Mouse (Mus musculus) myocyte (in vitro differentiated cells): ENCODE data around the gene Fndc9. TPM values are rescaled to one million over a fixed set of nuclear protein-coding genes. Genes with fewer than 3 reads are reported as not detected.

Source experiments
- H3K27me3 ChIP-seq: one replicate; pipeline ENCODE4 v1.6.1; 2011; ENCODE audit not compliant: control insufficient read depth, insufficient read depth, insufficient read length
- H3K36me3 ChIP-seq: one replicate; pipeline ENCODE4 v1.6.1; 2011; ENCODE audit not compliant: control insufficient read depth, insufficient read depth
- H3K4me2 ChIP-seq: one replicate; pipeline ENCODE4 v1.6.1; 2011; ENCODE audit warnings: low read depth, control low read depth
- H3K4me3 ChIP-seq: one replicate; pipeline ENCODE4 v1.5.1; 2011; ENCODE audit warnings: mild to moderate bottlenecking, control low read depth, moderate library complexity
- H3K79me2 ChIP-seq: one replicate; pipeline ENCODE4 v1.6.1; 2011; ENCODE audit not compliant: control insufficient read depth, insufficient read depth
- H3ac ChIP-seq: one replicate; pipeline ENCODE4 v1.6.1; 2011; ENCODE audit not compliant: control insufficient read depth, insufficient read length
- CEBPB ChIP-seq: IDR thresholded peaks from 2 replicates; pipeline ENCODE4 v1.6.1; 2011; ENCODE audit warnings: mild to moderate bottlenecking, moderate library complexity; ENCODE audit not compliant: poor library complexity, insufficient read depth, severe bottlenecking
- E2F4 ChIP-seq: IDR thresholded peaks from one replicate; pipeline ENCODE4 v1.6.1; 2011; ENCODE audit warnings: mild to moderate bottlenecking, control low read depth, moderate library complexity; ENCODE audit not compliant: insufficient read depth
- MAX ChIP-seq: IDR thresholded peaks from one replicate; pipeline ENCODE4 v1.6.1; 2011; ENCODE audit warnings: low read depth, mild to moderate bottlenecking, control low read depth
- MYOD1 ChIP-seq, 3 experiments: IDR thresholded peaks; one replicate each; pipeline ENCODE4 v1.6.1; 2011; ENCODE audit warnings: control low read depth in 2 of 3, low read depth in 2 of 3, mild to moderate bottlenecking in 2 of 3, moderate library complexity in 1 of 3; ENCODE audit not compliant: insufficient read length in 2 of 3, control insufficient read depth in 1 of 3
- MYOG ChIP-seq, 3 experiments: IDR thresholded peaks; one replicate each; pipeline ENCODE4 v1.6.1; 2011; ENCODE audit warnings: control low read depth in 2 of 3, low read depth in 2 of 3, mild to moderate bottlenecking in 2 of 3; ENCODE audit not compliant: insufficient read length in 2 of 3, control insufficient read depth in 1 of 3, insufficient read depth in 1 of 3
- POLR2A ChIP-seq: IDR thresholded peaks from one replicate; pipeline ENCODE4 v1.6.1; 2011; ENCODE audit warnings: low read depth, mild to moderate bottlenecking, control low read depth, moderate library complexity; ENCODE audit not compliant: insufficient read length
- POLR2AphosphoS2 ChIP-seq: IDR thresholded peaks from one replicate; pipeline ENCODE4 v1.6.1; 2011; ENCODE audit warnings: low read depth, control low read depth; ENCODE audit not compliant: insufficient read length
- REST ChIP-seq: IDR thresholded peaks from one replicate; pipeline ENCODE4 v1.6.1; 2011; ENCODE audit warnings: mild to moderate bottlenecking, control low read depth, moderate library complexity; ENCODE audit not compliant: insufficient read depth, insufficient read length
- SRF ChIP-seq: IDR thresholded peaks from one replicate; pipeline ENCODE4 v1.6.1; 2011; ENCODE audit warnings: low read depth; ENCODE audit not compliant: control insufficient read depth, insufficient read length
- TCF12 ChIP-seq: IDR thresholded peaks from one replicate; pipeline ENCODE4 v1.6.1; 2011; ENCODE audit warnings: mild to moderate bottlenecking, control low read depth; ENCODE audit not compliant: poor library complexity, insufficient read depth, severe bottlenecking
- TCF3 ChIP-seq: IDR thresholded peaks from one replicate; pipeline ENCODE4 v1.6.1; 2011; ENCODE audit warnings: low read depth, control low read depth; ENCODE audit not compliant: insufficient read length
- USF1 ChIP-seq: IDR thresholded peaks from one replicate; pipeline ENCODE4 v1.6.1; 2011; ENCODE audit warnings: low read depth, mild to moderate bottlenecking, control low read depth, moderate library complexity
- polyA plus RNA-seq: library from polyadenylated mRNA; unstranded; fragments of >200 nt; fragmentation: generic; extraction: Trizol; gene quantifications from one replicate; pipeline ENCODE4 v1.2.1, GENCODE M21; 2012; ENCODE audit warnings: missing spikeins

Fndc9 gene
- polyA plus RNA-seq, 1 experiment: 0.74 TPM

DNA sequence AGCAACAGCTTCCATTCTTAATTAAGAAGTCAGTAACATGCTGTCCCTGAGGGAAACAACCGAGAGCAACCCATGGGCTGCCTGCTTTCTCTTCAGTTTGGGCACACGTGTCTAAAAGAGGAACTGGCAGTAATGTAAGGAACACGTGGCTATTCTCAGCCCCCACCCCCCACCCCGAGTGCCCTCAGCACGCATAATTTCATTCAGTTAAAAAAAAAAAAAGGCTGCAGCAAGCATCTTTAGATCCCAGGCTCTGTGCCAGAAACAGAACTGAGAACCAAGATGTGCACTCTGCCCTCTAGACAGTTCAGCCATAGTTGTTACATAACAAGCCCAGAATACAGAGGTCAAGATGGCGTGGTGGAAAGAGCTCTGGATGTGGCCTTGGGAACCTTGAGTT lies 51.5 kb downstream of the Fndc9 start:
- H3K4me2 ChIP-seq: no peak overlapping the region
- no peaks in the 10 kb centered on the region for H3K36me3 ChIP-seq
- no peaks in the 10 kb centered on the region for H3K79me2 ChIP-seq
- H3K4me3 ChIP-seq: no peak overlapping the region
- no peak for TF ChIP-seq E2F4
- TF ChIP-seq USF1: no peak
- no peak for TF ChIP-seq CEBPB
- H3ac ChIP-seq: no peak overlapping the region
- no peaks in the 10 kb centered on the region for H3K27me3 ChIP-seq

- Histone ChIP-seq H3ac (no peak overlapping the region), H3K79me2 (no peaks in the 10 kb centered on the region)
- TF ChIP-seq POLR2AphosphoS2 (no peak), MAX (no peak), MYOG (IDR thresholded peaks at IDR 0.05; ENCODE audit: control insufficient read depth in 1 of 3, insufficient read depth in 1 of 3, insufficient read length in 2 of 3, low read depth in 2 of 3) (peak in 1 of 3 experiments; percentile 4), MYOD1 (IDR thresholded peaks at IDR 0.05; ENCODE audit: control insufficient read depth in 1 of 3, insufficient read length in 2 of 3, low read depth in 2 of 3) (no peak), E2F4 (no peak), POLR2A (no peak)
Observed at GRCm38 (mm10) chr11:46288091-46288490, 52.8 kb downstream of the Fndc9 start.

DNA sequence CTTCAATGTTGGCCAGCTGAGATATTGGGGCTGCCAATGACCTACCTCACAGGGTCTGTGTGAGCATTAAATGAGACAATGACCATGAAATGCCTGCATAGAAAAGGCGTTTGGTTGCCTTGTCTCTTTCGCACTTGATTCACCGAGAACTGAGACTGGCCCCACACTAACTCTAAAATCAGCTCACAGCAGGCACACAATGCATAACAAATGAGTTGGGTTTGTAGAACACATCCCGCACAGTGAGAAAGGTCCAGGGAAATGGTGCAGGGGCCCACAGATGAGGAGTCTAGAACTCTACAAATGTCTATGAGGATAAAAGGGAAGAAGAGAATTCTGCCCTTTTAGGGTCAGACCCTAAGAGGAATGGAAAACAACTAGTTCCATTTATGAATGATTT lies 53.7 kb downstream of the Fndc9 start:
- H3K27me3 ChIP-seq: no peaks in the 10 kb centered on the region
- no peak for TF ChIP-seq MYOD1 (IDR thresholded peaks at IDR 0.05; ENCODE audit: control insufficient read depth in 1 of 3, insufficient read length in 2 of 3, low read depth in 2 of 3)
- TF ChIP-seq CEBPB: no peak
- no peak for TF ChIP-seq USF1
- TF ChIP-seq TCF12: no peak
- no peak for TF ChIP-seq SRF
- TF ChIP-seq POLR2AphosphoS2: no peak
- no peak for TF ChIP-seq REST
- no peak for TF ChIP-seq TCF3
- TF ChIP-seq MAX: no peak
- TF ChIP-seq MYOG (IDR thresholded peaks at IDR 0.05; ENCODE audit: control insufficient read depth in 1 of 3, insufficient read depth in 1 of 3, insufficient read length in 2 of 3, low read depth in 2 of 3): no peak
- TF ChIP-seq E2F4: no peak
- no peak for TF ChIP-seq POLR2A

More at GRCm38 (mm10) chr11:46288091-46288490, 52.8 kb downstream of the Fndc9 start:
- no peaks in the 10 kb centered on the region for H3K36me3 ChIP-seq
- H3K4me3 ChIP-seq: no peak overlapping the region
- H3K27me3 ChIP-seq: no peaks in the 10 kb centered on the region
- H3K4me2 ChIP-seq: no peak overlapping the region

More for the DNA sequence above, 53.7 kb downstream of the Fndc9 start:
- no peak overlapping the region for H3K4me2 ChIP-seq
- no peaks in the 10 kb centered on the region for H3K79me2 ChIP-seq
- H3K4me3 ChIP-seq: no peak overlapping the region
- H3K36me3 ChIP-seq: no peaks in the 10 kb centered on the region
- H3ac ChIP-seq: no peak overlapping the region

Other genes with a start within 250 kb of the Fndc9 start
- gene Gm12166, start 183.2 kb upstream of the Fndc9 start, polyA plus RNA-seq: 4.3 TPM
- 43.2 TPM for gene Adam19, start 179.5 kb upstream of the Fndc9 start, polyA plus RNA-seq
- 0.02 TPM for gene Nipal4, start 69.0 kb upstream of the Fndc9 start, polyA plus RNA-seq
- 16.9 TPM for gene Cyfip2, start 77.3 kb downstream of the Fndc9 start, polyA plus RNA-seq
- 0.01 TPM for gene Itk, start 154.0 kb downstream of the Fndc9 start, polyA plus RNA-seq
- 2.3 TPM for gene Fam71b, start 161.0 kb downstream of the Fndc9 start, polyA plus RNA-seq
- 33.1 TPM for gene Med7, start 201.4 kb downstream of the Fndc9 start, polyA plus RNA-seq
- 0.55 TPM for gene Havcr2, start 219.4 kb downstream of the Fndc9 start, polyA plus RNA-seq